Mouse (Mus musculus) mesoderm, embryonic 11.5 days (tissue): ENCODE data around the gene Csk.

Experiments used
- DNase-seq: peaks from one replicate; pipeline ENCODE4 v3.0.0-alpha.2; 2012; ENCODE audit warnings: low read depth, low spot score

The Csk gene

GRCm38 (mm10) chr9:57638651-57639459, 14.6 kb downstream of the Csk start:
- no peak for DNase-seq

GRCm38 (mm10) chr9:57637741-57638322, 15.6 kb downstream of the Csk start:
- DNase-seq = no peak

GRCm38 (mm10) chr9:57637272-57637671, 16.2 kb downstream of the Csk start:
- DNase-seq = no peak

GRCm38 (mm10) chr9:57633481-57634024, 19.9 kb downstream of the Csk start:
- DNase-seq = no peak

- DNase-seq = peak; percentile 71
These were observed 24.1 kb downstream of the Csk start for GRCm38 (mm10) chr9:57629118-57629874.

GRCm38 (mm10) chr9:57628717-57629116, 24.7 kb downstream of the Csk start:
- no peak for DNase-seq

GRCm38 (mm10) chr9:57627892-57628291, 25.5 kb downstream of the Csk start:
- no peak for DNase-seq

- no peak for DNase-seq
These were observed 26.2 kb downstream of the Csk start for GRCm38 (mm10) chr9:57627191-57627590.

GRCm38 (mm10) chr9:57625674-57626500, 27.5 kb downstream of the Csk start:
- no peak for DNase-seq

- no peak for DNase-seq
These were observed 29.1 kb downstream of the Csk start for GRCm38 (mm10) chr9:57624295-57624694.

GRCm38 (mm10) chr9:57620674-57621073, 32.8 kb downstream of the Csk start, which contains the start of gene Lman1l:
Lman1l (minus strand) TSS chr9:57620774.
- DNase-seq = no peak

- no peak for DNase-seq
These were observed 34.6 kb downstream of the Csk start for GRCm38 (mm10) chr9:57618854-57619253.

GRCm38 (mm10) chr9:57617556-57618169, 35.8 kb downstream of the Csk start:
- no peak for DNase-seq

GRCm38 (mm10) chr9:57614786-57615185, 38.6 kb downstream of the Csk start:
- no peak for DNase-seq

GRCm38 (mm10) chr9:57613975-57614374, 39.5 kb downstream of the Csk start:
- no peak for DNase-seq

GRCm38 (mm10) chr9:57612587-57612986, 40.8 kb downstream of the Csk start:
- no peak for DNase-seq

- no peak for DNase-seq
These were observed 43.0 kb downstream of the Csk start for GRCm38 (mm10) chr9:57610359-57610826.

GRCm38 (mm10) chr9:57609803-57610202, 43.6 kb downstream of the Csk start:
- DNase-seq = no peak

- peak; percentile 86 for DNase-seq
These were observed 47.1 kb downstream of the Csk start, which contains the start of gene Cplx3 for GRCm38 (mm10) chr9:57606139-57606851. Cplx3 (minus strand) TSS chr9:57606281.

GRCm38 (mm10) chr9:57605503-57605902, 47.9 kb downstream of the Csk start:
- DNase-seq = no peak
